Comparison of ENCODE assay signal across 26 mouse cellular contexts in genomic region chr6:86556345-86557058, GRCm38 (mm10). TPM values are rescaled to one million over a fixed set of nuclear protein-coding genes. Genes with fewer than 3 reads are reported as not detected.
DNase-seq lines count a peak whose midpoint lies in the region; ATAC-seq and TF ChIP-seq lines count a peak whose summit lies in the region.
"Had no signal": no experiment of that assay in that cellular context is flagged by ENCODE, and none has a peak within 500 bp of the region (broad histone marks: within the 10 kb centered on the region; RNA-seq: fewer than 3 reads in every experiment).

No protein-coding gene starts in this region.

- no peak for TF ChIP-seq CTCF in lung, postnatal 0 days (IDR thresholded peaks at IDR 0.05)

- no peak overlapping the region for H3K4me3 ChIP-seq in liver, embryonic 15.5 days (replicated peaks)
- H3K4me3 ChIP-seq in liver, embryonic 12.5 days: no peak overlapping the region
- H3K4me3 ChIP-seq in lung, postnatal 0 days (ENCODE audit: low read depth, low read length): no peak overlapping the region
- peak overlapping the region; percentile 1; the same call in 1 of the 2 replicates for H3K4me3 ChIP-seq in macrophage (ENCODE audit: inconsistent target)
- no peak overlapping the region for H3K4me3 ChIP-seq in midbrain, embryonic 10.5 days
- H3K4me3 ChIP-seq: erythroblast, embryonic 14.5 days; forebrain, embryonic 12.5 days; heart, embryonic 10.5 days; heart, embryonic 15.5 days; intestine, embryonic 15.5 days; limb, embryonic 13.5 days; liver, embryonic 13.5 days; megakaryocyte, embryonic 14.5 days; midbrain, embryonic 13.5 days had no signal

- no peak for ATAC-seq in liver, embryonic 15.5 days (ENCODE audit: insufficient read depth)
- ATAC-seq in liver, embryonic 12.5 days: no peak
- ATAC-seq in lung, postnatal 0 days: peak; percentile 91
- ATAC-seq: forebrain, postnatal 0 days; hindbrain, embryonic 16.5 days; intestine, embryonic 15.5 days; midbrain, embryonic 13.5 days had no signal

- H3K4me2 ChIP-seq in liver, embryonic 15.5 days: no peak overlapping the region
- no peak overlapping the region for H3K4me2 ChIP-seq in liver, embryonic 12.5 days
- no peak overlapping the region for H3K4me2 ChIP-seq in lung, postnatal 0 days (replicated peaks; ENCODE audit: low read depth, low read length)
- H3K4me2 ChIP-seq: forebrain, embryonic 12.5 days; heart, embryonic 15.5 days; intestine, embryonic 15.5 days; limb, embryonic 13.5 days; liver, embryonic 13.5 days; midbrain, embryonic 13.5 days had no signal

- TF ChIP-seq EP300 in lung, postnatal 0 days (IDR thresholded peaks at IDR 0.05): peak; percentile 69

- no peak overlapping the region for H3K9ac ChIP-seq in liver, embryonic 15.5 days
- H3K9ac ChIP-seq in liver, embryonic 12.5 days: no peak overlapping the region
- H3K9ac ChIP-seq in lung, postnatal 0 days (replicated peaks; ENCODE audit: low read depth): no peak overlapping the region
- H3K9ac ChIP-seq: forebrain, embryonic 12.5 days; forebrain, postnatal 0 days; heart, embryonic 15.5 days; intestine, embryonic 15.5 days; limb, embryonic 13.5 days; liver, embryonic 13.5 days; midbrain, embryonic 13.5 days had no signal

- no peaks in the 10 kb centered on the region; the same call in 1 of the 2 replicates for H3K79me2 ChIP-seq in macrophage (ENCODE audit: inconsistent target)

- 0 out of 2 replicates have a peak overlapping the region, but pooled peaks have one; percentile 33 for H3K27ac ChIP-seq in liver, embryonic 15.5 days (replicated peaks)
- H3K27ac ChIP-seq in liver, embryonic 12.5 days: no peak overlapping the region
- peak overlapping the region; percentile 33 for H3K27ac ChIP-seq in lung, postnatal 0 days (ENCODE audit: low read length)
- H3K27ac ChIP-seq in macrophage: peak overlapping the region; percentile 84
- no peak overlapping the region for H3K27ac ChIP-seq in midbrain, embryonic 10.5 days (replicated peaks)
- H3K27ac ChIP-seq: forebrain, embryonic 12.5 days; heart, embryonic 10.5 days; heart, embryonic 15.5 days; intestine, embryonic 15.5 days; limb, embryonic 13.5 days; liver, embryonic 13.5 days; midbrain, embryonic 13.5 days had no signal

- no peaks in the 10 kb centered on the region; the same call in 1 of the 2 replicates for H3K9me3 ChIP-seq in liver, embryonic 15.5 days (replicated peaks)
- no peaks in the 10 kb centered on the region for H3K9me3 ChIP-seq in liver, embryonic 12.5 days (replicated peaks)
- no peaks in the 10 kb centered on the region for H3K9me3 ChIP-seq in lung, postnatal 0 days (ENCODE audit: low read length)
- no peaks in the 10 kb centered on the region for H3K9me3 ChIP-seq in midbrain, embryonic 10.5 days (replicated peaks)
- H3K9me3 ChIP-seq: forebrain, embryonic 12.5 days; heart, embryonic 10.5 days; heart, embryonic 15.5 days; intestine, embryonic 15.5 days; limb, embryonic 13.5 days; megakaryocyte, embryonic 14.5 days; midbrain, embryonic 13.5 days had no signal

- 75% methylated on average over 3 of the region's 3 CpGs for WGBS in liver, embryonic 15.5 days (ENCODE audit: insufficient replicate concordance)
- WGBS in liver, embryonic 12.5 days (ENCODE audit: insufficient replicate concordance): 74% methylated on average over 3 of the region's 3 CpGs
- 73% methylated on average over 3 of the region's 3 CpGs for WGBS in lung, postnatal 0 days
- 33% methylated on average over 3 of the region's 3 CpGs for WGBS in macrophage (ENCODE audit: missing documents)
- WGBS in midbrain, embryonic 10.5 days: 98% methylated on average over 3 of the region's 3 CpGs

- H3K27me3 ChIP-seq in liver, embryonic 15.5 days: no peaks in the 10 kb centered on the region
- H3K27me3 ChIP-seq in liver, embryonic 12.5 days (replicated peaks): no peaks in the 10 kb centered on the region
- H3K27me3 ChIP-seq in lung, postnatal 0 days (replicated peaks; ENCODE audit: insufficient read depth, low read length): no peaks in the 10 kb centered on the region
- no peaks in the 10 kb centered on the region for H3K27me3 ChIP-seq in midbrain, embryonic 10.5 days (ENCODE audit: low read depth, poor library complexity, severe bottlenecking)
- H3K27me3 ChIP-seq: forebrain, embryonic 12.5 days; heart, embryonic 15.5 days; intestine, embryonic 15.5 days; limb, embryonic 13.5 days; liver, embryonic 13.5 days; megakaryocyte, embryonic 14.5 days; midbrain, embryonic 13.5 days had no signal

- H3K36me3 ChIP-seq in liver, embryonic 15.5 days (replicated peaks): peaks cover 54% of the 10 kb centered on the region
- H3K36me3 ChIP-seq in liver, embryonic 12.5 days: peaks cover 80% of the 10 kb centered on the region
- H3K36me3 ChIP-seq in lung, postnatal 0 days (ENCODE audit: insufficient read depth, low read length): peaks cover 11% of the 10 kb centered on the region; the same call in 1 of the 2 replicates
- no peaks in the 10 kb centered on the region for H3K36me3 ChIP-seq in macrophage (ENCODE audit: inconsistent target)
- peaks cover 85% of the 10 kb centered on the region for H3K36me3 ChIP-seq in midbrain, embryonic 10.5 days

- DNase-seq in lung, postnatal 0 days (ENCODE audit: low spot score): peak; percentile 88
- DNase-seq in lung, postnatal 14 days: no peak
- DNase-seq in kidney, adult 9 months: no peak
- no peak for DNase-seq in midbrain, embryonic 10.5 days (ENCODE audit: low spot score)
- DNase-seq in left cerebral cortex, adult 11 months (ENCODE audit: low spot score): no peak
- DNase-seq: adrenal gland, postnatal 25 days; cerebellum, adult 18-20 months; forebrain, postnatal 0 days; heart, adult 11 months; kidney, adult 8-10 months; layer of hippocampus, postnatal 36 days; liver, embryonic 13.5 days; retina, postnatal 1 day; right cerebral cortex, postnatal 14 days had no signal

- H3K4me1 ChIP-seq in liver, embryonic 15.5 days (replicated peaks): no peaks in the 10 kb centered on the region
- no peaks in the 10 kb centered on the region for H3K4me1 ChIP-seq in liver, embryonic 12.5 days
- no peaks in the 10 kb centered on the region for H3K4me1 ChIP-seq in lung, postnatal 0 days (ENCODE audit: insufficient read depth, low read depth, low read length)
- H3K4me1 ChIP-seq in midbrain, embryonic 10.5 days: no peaks in the 10 kb centered on the region
- H3K4me1 ChIP-seq: forebrain, embryonic 12.5 days; heart, embryonic 10.5 days; heart, embryonic 15.5 days; intestine, embryonic 15.5 days; limb, embryonic 13.5 days; liver, embryonic 13.5 days; midbrain, embryonic 13.5 days had no signal

RNA-seq across cellular contexts. Expression of gene Pcbp1, which starts 30.4 kb away (rescaled TPM):
- 253 and 255 TPM in 2 replicates for polyA plus RNA-seq in liver, embryonic 15.5 days (2015; fragmentation: Nextera tagmentation; extraction: Ambion mirVana)
- 465 and 466 TPM in 2 replicates for polyA plus RNA-seq in liver, embryonic 12.5 days (2016; fragmentation: Nextera tagmentation; extraction: Ambion mirVana)
- polyA plus RNA-seq in lung, postnatal 0 days (2015; fragmentation: Nextera tagmentation; extraction: Ambion mirVana): 317 and 353 TPM in 2 replicates
- 10 to 100 TPM; 15.1 to 57.1 (median 29.5) TPM for total RNA-seq in macrophage (2018; cell fraction: chromatin; rRNA removed)
- total RNA-seq in macrophage (2018; cell fraction: cytosol; rRNA removed): 100 to 1,000 TPM; 159 to 254 (median 209) TPM
- total RNA-seq in macrophage (2018; cell fraction: nucleus; rRNA removed): 100 to 1,000 TPM in 6 of 26 experiments, 10 to 100 TPM in 20; 44.0 to 133 (median 80.2) TPM
- polyA plus RNA-seq in macrophage (2018): 129 to 213 TPM (median 209 TPM) in 3 replicates
- polyA plus RNA-seq in midbrain, embryonic 10.5 days (2016; fragmentation: Nextera tagmentation; extraction: Ambion mirVana): 321 and 408 TPM in 2 replicates

Comparison
In these comparisons a context has a peak if more than half of its experiments do, and no peak if none do; other contexts are left out.
1. H3K27ac ChIP-seq: peak in liver, embryonic 15.5 days (single experiment), lung, postnatal 0 days (single experiment) and macrophage (single experiment); none in liver, embryonic 12.5 days (single experiment) and midbrain, embryonic 10.5 days (single experiment).